23 mouse cellular contexts compared by ENCODE assay signal in genomic region chr4:105469300-105469821, GRCm38 (mm10).
DNase-seq lines count a peak whose midpoint lies in the region; ATAC-seq and TF ChIP-seq lines count a peak whose summit lies in the region.
"Had no signal": no experiment of that assay in that cellular context is flagged by ENCODE, and none has a peak within 500 bp of the region (broad histone marks: within the 10 kb centered on the region; RNA-seq: fewer than 3 reads in every experiment).

No protein-coding gene starts in this region.

- WGBS in heart, adult 2 months, result 42% methylated on average over 6 of the region's 6 CpGs
- WGBS in heart, postnatal 0 days, result 34% methylated on average over 6 of the region's 6 CpGs
- 58% methylated on average over 6 of the region's 6 CpGs for WGBS in intestine, embryonic 16.5 days

- DNase-seq in embryo, embryonic 10 days (ENCODE audit: low spot score), result peak; percentile 34
- no peak for DNase-seq in embryo, embryonic 11 days
- DNase-seq in heart, adult 2 months, result peak; percentile 32 to 46
- DNase-seq in heart, postnatal 0 days (ENCODE audit: low spot score), result no peak
- peak; percentile 13 to 19 for DNase-seq in heart, postnatal 36 days
- no peak for DNase-seq in spleen, adult 18-20 months
- no peak for DNase-seq in layer of hippocampus, postnatal 10 days (ENCODE audit: low spot score in 2 of 2)
- DNase-seq: adrenal gland, postnatal 10 days; B cell, adult 2 months; cerebellum, adult 11 months; cerebellum, adult 8-10 months; cerebellum, postnatal 14 days; gastrocnemius, postnatal 25 days; kidney, adult 18-20 months had no signal

- intact Hi-C loops in heart, adult 2 months (cut with DNase I), result no loop called here
- intact Hi-C loops in heart, postnatal 36 days (cut with DNase I), result no loop called here

- H3K4me2 ChIP-seq in heart, postnatal 0 days (ENCODE audit: low read depth, low read length), result no peak overlapping the region
- H3K4me2 ChIP-seq in intestine, embryonic 16.5 days (ENCODE audit: low read depth, low read length), result no peak overlapping the region
- H3K4me2 ChIP-seq: embryonic facial prominence, embryonic 13.5 days; forebrain, embryonic 12.5 days; hindbrain, embryonic 12.5 days had no signal

- no peak for TF ChIP-seq CTCF in heart, adult 2 months (IDR thresholded peaks at IDR 0.05)
- no peak for TF ChIP-seq CTCF in heart, postnatal 0 days (IDR thresholded peaks at IDR 0.05; ENCODE audit: low read depth)

- no peaks in the 10 kb centered on the region for H3K36me3 ChIP-seq in heart, adult 2 months (ENCODE audit: control insufficient read depth, insufficient read depth, low read length)
- H3K36me3 ChIP-seq in heart, postnatal 0 days (replicated peaks; ENCODE audit: control insufficient read depth, insufficient read depth, low read length), result no peaks in the 10 kb centered on the region
- no peaks in the 10 kb centered on the region for H3K36me3 ChIP-seq in intestine, embryonic 16.5 days (ENCODE audit: control insufficient read depth, insufficient read depth, low read length)
- H3K36me3 ChIP-seq: embryonic facial prominence, embryonic 13.5 days; forebrain, embryonic 12.5 days; G1E; hindbrain, embryonic 12.5 days had no signal

- ATAC-seq in heart, postnatal 0 days (ENCODE audit: insufficient read depth, low read depth), result peak; percentile 49; the same call in 1 of the 2 replicates
- ATAC-seq in intestine, embryonic 16.5 days, result no peak
- ATAC-seq: CD4-positive, CD25-positive, alpha-beta regulatory T cell, adult 4 months; forebrain, embryonic 16.5 days; hindbrain, embryonic 16.5 days; inflammation-experienced regulatory T-cells, adult 6 months had no signal

- TF ChIP-seq POLR2A in heart, adult 2 months (IDR thresholded peaks at IDR 0.05; ENCODE audit: insufficient read depth, low read depth, low read length), result no peak

- no peak for TF ChIP-seq EP300 in heart, adult 2 months (IDR thresholded peaks at IDR 0.05; ENCODE audit: insufficient read depth, low read depth, low read length)
- no peak for TF ChIP-seq EP300 in heart, postnatal 0 days (IDR thresholded peaks at IDR 0.05; ENCODE audit: low read depth)

- no peaks in the 10 kb centered on the region for H3K79me2 ChIP-seq in heart, adult 2 months (replicated peaks; ENCODE audit: control insufficient read depth, insufficient read depth, low read length)

- H3K27me3 ChIP-seq in heart, adult 2 months (ENCODE audit: control insufficient read depth, insufficient read depth, low read length), result no peaks in the 10 kb centered on the region
- 0 out of 2 replicates have a peak, but pooled peaks cover 6% of the 10 kb centered on the region for H3K27me3 ChIP-seq in heart, postnatal 0 days (ENCODE audit: control insufficient read depth, insufficient read depth, low read length)
- H3K27me3 ChIP-seq in intestine, embryonic 16.5 days (replicated peaks; ENCODE audit: control insufficient read depth, insufficient read depth, low read length), result no peaks in the 10 kb centered on the region
- H3K27me3 ChIP-seq: embryonic facial prominence, embryonic 13.5 days; forebrain, embryonic 12.5 days; hindbrain, embryonic 12.5 days had no signal

- no peak overlapping the region for H3K4me3 ChIP-seq in heart, adult 2 months
- no peak overlapping the region for H3K4me3 ChIP-seq in heart, postnatal 0 days (ENCODE audit: low read depth, low read length)
- H3K4me3 ChIP-seq in intestine, embryonic 16.5 days (ENCODE audit: low read length), result no peak overlapping the region
- H3K4me3 ChIP-seq: embryonic facial prominence, embryonic 13.5 days; forebrain, embryonic 12.5 days; hindbrain, embryonic 12.5 days had no signal

- no peaks in the 10 kb centered on the region for H3K9me3 ChIP-seq in heart, postnatal 0 days (replicated peaks; ENCODE audit: control insufficient read depth, low read length)
- H3K9me3 ChIP-seq in intestine, embryonic 16.5 days (ENCODE audit: control insufficient read depth, low read length), result no peaks in the 10 kb centered on the region
- H3K9me3 ChIP-seq: embryonic facial prominence, embryonic 13.5 days; forebrain, embryonic 12.5 days; hindbrain, embryonic 12.5 days had no signal

- no peak overlapping the region for H3K9ac ChIP-seq in heart, adult 2 months (ENCODE audit: low read depth, low read length)
- H3K9ac ChIP-seq in heart, postnatal 0 days (replicated peaks; ENCODE audit: low read depth, low read length), result no peak overlapping the region
- H3K9ac ChIP-seq in intestine, embryonic 16.5 days (ENCODE audit: low read depth, low read length), result no peak overlapping the region
- H3K9ac ChIP-seq: embryonic facial prominence, embryonic 13.5 days; forebrain, embryonic 12.5 days; hindbrain, embryonic 12.5 days had no signal

- no peak overlapping the region for H3K27ac ChIP-seq in heart, adult 2 months
- no peak overlapping the region for H3K27ac ChIP-seq in heart, postnatal 0 days (ENCODE audit: low read depth)
- no peak overlapping the region for H3K27ac ChIP-seq in intestine, embryonic 16.5 days (ENCODE audit: low read length)
- H3K27ac ChIP-seq: embryonic facial prominence, embryonic 13.5 days; forebrain, embryonic 12.5 days; hindbrain, embryonic 12.5 days had no signal

- peaks cover 2% of the 10 kb centered on the region for H3K4me1 ChIP-seq in heart, adult 2 months (ENCODE audit: control insufficient read depth, insufficient read depth, low read length)
- H3K4me1 ChIP-seq in heart, postnatal 0 days (ENCODE audit: control insufficient read depth, insufficient read depth), result no peaks in the 10 kb centered on the region
- H3K4me1 ChIP-seq in intestine, embryonic 16.5 days (ENCODE audit: control insufficient read depth, insufficient read depth, low read length), result no peaks in the 10 kb centered on the region
- H3K4me1 ChIP-seq: hindbrain, embryonic 12.5 days had no signal

Comparison
In these comparisons a context has a peak if more than half of its experiments do, and no peak if none do; other contexts are left out.
1. DNase-seq: peak in embryo, embryonic 10 days (single experiment), heart, adult 2 months (2 of 2) and heart, postnatal 36 days (2 of 2); none in embryo, embryonic 11 days (single experiment), heart, postnatal 0 days (single experiment), spleen, adult 18-20 months (0 of 2) and layer of hippocampus, postnatal 10 days (0 of 2).